Mouse (Mus musculus) embryonic fibroblast, embryonic 13.5 days (primary cell): ENCODE results near the gene Usp32. TPM values are rescaled to one million over a fixed set of nuclear protein-coding genes. Genes with fewer than 3 reads are reported as not detected.

Experiments
- H3K27ac ChIP-seq: 2 replicates; pipeline ENCODE4 v1.5.1; 2012; ENCODE audit warnings: low read length, control low read depth, inconsistent platforms; ENCODE audit not compliant: insufficient read depth
- H3K4me1 ChIP-seq: 2 replicates; pipeline ENCODE4 v1.6.1; 2011; ENCODE audit warnings: low read length; ENCODE audit not compliant: control insufficient read depth, insufficient read depth
- H3K4me3 ChIP-seq: 2 replicates; pipeline ENCODE4 v1.5.1; 2011; ENCODE audit warnings: mild to moderate bottlenecking, control low read depth, low read length; ENCODE audit not compliant: insufficient read depth
- CTCF ChIP-seq: IDR thresholded peaks from 2 replicates; pipeline ENCODE4 v1.5.1; 2011; ENCODE audit warnings: mild to moderate bottlenecking, control low read depth, low read length, moderate library complexity, borderline replicate concordance; ENCODE audit not compliant: insufficient read depth
- POLR2A ChIP-seq: IDR thresholded peaks from 2 replicates; pipeline ENCODE4 v1.6.1; 2011; ENCODE audit warnings: low read depth, mild to moderate bottlenecking, control low read depth, low read length, moderate library complexity
- polyA plus RNA-seq: library from polyadenylated mRNA; stranded (reverse); fragments of >200 nt; gene quantifications from 2 replicates; pipeline ENCODE4 v1.2.4, GENCODE M21; 2011; ENCODE audit warnings: low read depth; ENCODE audit not compliant: missing spikeins, insufficient read length

Usp32 gene
- polyA plus RNA-seq: 49.9 and 52.8 TPM in 2 replicates

GRCm38 (mm10) chr11:85139581-85140540 is at the start of gene Usp32:
Gene Usp32, minus strand, starts transcription at chr11:85140161.
- H3K27ac ChIP-seq: peak within 1 kb of the TSS; percentile 82
- no peaks in the 10 kb centered on the region for H3K4me1 ChIP-seq
- H3K4me3 ChIP-seq: peak within 1 kb of the TSS; percentile 84
- no peak for TF ChIP-seq CTCF
- TF ChIP-seq POLR2A: peak; percentile 89

DNA sequence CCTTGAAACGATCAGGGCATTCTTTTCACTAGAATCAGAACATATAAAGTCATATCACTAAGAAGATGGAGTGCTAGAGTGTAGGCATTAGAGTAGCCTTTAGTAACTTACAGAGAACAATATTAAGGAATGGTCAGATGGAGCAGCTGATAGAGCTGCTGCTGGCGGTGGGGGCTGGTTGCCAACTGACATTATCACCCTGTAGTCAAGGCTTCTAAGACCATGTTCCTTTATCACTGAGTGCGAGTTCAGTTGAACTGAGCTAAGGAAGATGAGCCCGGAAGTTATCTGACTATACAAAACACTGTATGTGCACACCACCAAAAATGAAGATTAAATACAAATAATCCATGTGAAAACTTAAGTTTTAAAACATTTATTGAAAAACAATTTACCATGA is 49.1 kb upstream of the Usp32 start:
- no peak overlapping the region for H3K4me3 ChIP-seq
- TF ChIP-seq CTCF (no peak), POLR2A (no peak)
- H3K4me1 ChIP-seq: no peaks in the 10 kb centered on the region

GRCm38 (mm10) chr11:85184839-85185238 is 44.9 kb upstream of the Usp32 start:
- H3K4me1 ChIP-seq: 0 out of 2 replicates have a peak, but pooled peaks cover 3% of the 10 kb centered on the region
- no peak overlapping the region for H3K4me3 ChIP-seq
- H3K27ac ChIP-seq: no peak overlapping the region
- TF ChIP-seq POLR2A (no peak), CTCF (no peak)

More for the DNA sequence above, 49.1 kb upstream of the Usp32 start:
- H3K27ac ChIP-seq: no peak overlapping the region

GRCm38 (mm10) chr11:85184082-85184481 is 44.1 kb upstream of the Usp32 start:
- Histone ChIP-seq H3K4me1 (0 out of 2 replicates have a peak, but pooled peaks cover 3% of the 10 kb centered on the region), H3K4me3 (no peak overlapping the region), H3K27ac (no peak overlapping the region)
- no peak for TF ChIP-seq CTCF
- TF ChIP-seq POLR2A: no peak

- peak overlapping the region; percentile 4 for H3K4me3 ChIP-seq
- TF ChIP-seq POLR2A: no peak
- no peak for TF ChIP-seq CTCF
- H3K27ac ChIP-seq: no peak overlapping the region
- 0 out of 2 replicates have a peak, but pooled peaks cover 3% of the 10 kb centered on the region for H3K4me1 ChIP-seq
Measured at GRCm38 (mm10) chr11:85183284-85183779, 43.4 kb upstream of the Usp32 start.

DNA sequence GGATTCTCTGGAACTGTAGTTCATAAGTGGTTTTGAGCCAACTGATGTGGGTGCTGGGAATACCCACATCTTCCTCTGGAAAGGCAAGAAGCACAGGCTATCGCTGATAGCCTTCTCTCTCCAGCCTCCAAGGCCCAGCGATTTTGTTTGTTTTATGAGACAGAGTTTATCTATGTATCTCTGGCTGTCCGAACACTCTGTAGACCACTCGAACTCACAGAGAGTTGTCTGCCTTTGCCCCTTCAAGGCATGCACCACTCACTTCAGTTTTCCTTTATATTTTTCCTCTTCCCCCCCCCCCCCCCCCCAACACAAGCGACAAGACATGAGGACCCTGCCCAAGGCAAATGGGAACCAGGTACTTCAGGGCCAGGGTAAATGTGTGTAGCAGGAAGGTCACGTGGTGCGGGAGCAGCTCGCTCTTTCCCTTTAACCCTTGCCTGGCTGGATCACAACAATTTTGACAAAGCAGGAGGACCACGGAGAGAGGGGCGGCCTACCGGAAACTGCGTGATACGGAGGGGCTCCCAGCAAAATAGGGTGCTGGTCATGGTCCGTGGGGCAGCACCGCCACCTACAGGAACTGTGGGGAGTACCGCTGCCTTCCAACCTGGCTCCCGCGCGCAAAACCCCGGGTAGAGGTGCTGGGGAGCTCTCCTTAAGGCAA is 42.8 kb upstream of the Usp32 start:
- Histone ChIP-seq H3K27ac (no peak overlapping the region), H3K4me3 (peak overlapping the region; percentile 4), H3K4me1 (0 out of 2 replicates have a peak, but pooled peaks cover 3% of the 10 kb centered on the region)
- TF ChIP-seq POLR2A: no peak
- TF ChIP-seq CTCF: peak; percentile 81

DNA sequence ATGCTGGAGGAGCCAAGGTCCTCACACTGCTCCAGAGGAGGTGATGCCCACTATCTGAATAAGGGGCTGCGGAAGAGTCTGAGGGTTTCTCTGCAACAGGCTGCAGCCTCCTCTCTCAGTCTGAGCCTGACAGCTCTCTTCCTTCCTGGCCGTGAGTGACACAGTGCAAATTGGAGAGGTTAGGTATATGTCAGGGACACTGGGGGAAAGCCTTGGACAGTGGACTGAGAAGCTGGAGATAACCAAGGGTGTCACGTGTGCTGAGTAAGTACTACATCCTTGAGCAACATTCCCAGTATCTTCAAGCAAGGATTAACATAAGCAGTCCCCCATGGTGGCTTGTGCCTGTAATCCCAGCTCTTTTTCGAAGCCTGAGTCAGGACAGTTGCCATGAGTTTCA is 38.5 kb upstream of the Usp32 start:
- H3K27ac ChIP-seq: no peak overlapping the region
- TF ChIP-seq CTCF: no peak
- no peak overlapping the region for H3K4me3 ChIP-seq
- 0 out of 2 replicates have a peak, but pooled peaks cover 4% of the 10 kb centered on the region for H3K4me1 ChIP-seq

DNA sequence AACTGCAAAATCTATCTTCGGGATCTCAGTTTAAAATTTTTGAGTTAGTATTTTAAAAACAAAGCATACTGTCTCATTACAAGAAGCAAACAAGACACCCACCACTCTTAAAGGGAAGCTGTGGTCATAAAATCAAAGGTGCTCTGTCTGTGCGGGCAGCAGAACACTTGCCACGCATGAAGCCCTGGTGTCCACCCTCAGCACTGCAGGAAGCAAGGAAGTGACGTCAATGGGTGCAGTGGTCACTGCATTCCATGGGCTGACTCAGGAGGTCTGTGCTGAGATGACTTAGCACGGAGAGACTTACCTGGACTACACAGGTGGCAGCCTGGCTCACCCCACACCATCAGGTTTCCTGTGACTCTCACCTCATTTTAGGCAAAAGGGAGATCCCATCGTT is 37.8 kb upstream of the Usp32 start:
- H3K4me1 ChIP-seq: 0 out of 2 replicates have a peak, but pooled peaks cover 4% of the 10 kb centered on the region
- TF ChIP-seq CTCF (no peak), POLR2A (no peak)
- H3K27ac ChIP-seq: no peak overlapping the region
- H3K4me3 ChIP-seq: no peak overlapping the region

DNA sequence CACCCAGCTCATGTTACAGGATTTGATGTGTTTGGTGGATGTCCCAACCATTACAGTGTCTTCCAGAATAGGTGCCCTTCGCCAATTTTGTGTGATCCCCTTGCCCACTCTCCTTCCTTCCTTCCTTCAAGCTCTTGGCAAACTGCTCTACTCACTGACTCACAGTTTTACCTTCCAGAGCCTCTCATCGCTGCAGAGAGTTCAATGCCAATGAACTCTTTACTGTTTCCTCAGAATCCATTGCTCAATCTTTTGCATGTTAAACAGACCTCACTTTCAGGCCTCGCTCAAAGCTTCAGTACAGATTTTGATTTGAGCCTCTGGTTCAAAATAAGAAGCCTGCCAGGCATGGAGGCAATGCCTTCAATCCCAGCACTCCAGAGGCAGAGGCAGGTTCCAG is 36.0 kb upstream of the Usp32 start:
- 0 out of 2 replicates have a peak, but pooled peaks cover 2% of the 10 kb centered on the region for H3K4me1 ChIP-seq
- H3K27ac ChIP-seq: no peak overlapping the region
- no peak overlapping the region for H3K4me3 ChIP-seq
- no peak for TF ChIP-seq POLR2A
- no peak for TF ChIP-seq CTCF
